Mouse (Mus musculus): ENCODE data around the gene Dkkl1.

DNA sequence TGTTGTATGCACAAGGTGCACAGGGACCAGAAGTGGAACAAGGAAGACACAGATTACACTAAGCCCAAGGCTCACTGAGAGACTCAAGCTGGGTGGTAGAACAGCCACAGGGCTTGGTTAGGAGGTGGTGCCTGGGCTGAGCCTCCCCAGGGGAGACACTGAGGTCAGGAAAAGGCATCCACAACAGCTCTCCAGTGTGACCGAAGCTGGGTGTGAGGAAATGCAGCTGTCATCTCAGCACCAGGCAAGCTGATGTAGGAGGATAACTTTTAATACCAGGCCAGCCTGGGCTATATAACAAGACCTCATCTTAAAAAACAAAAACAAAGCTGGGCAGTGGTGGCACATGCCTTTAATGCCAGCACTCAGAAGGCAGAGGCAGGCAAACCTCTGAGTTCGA, 20.8 kb downstream of the Dkkl1 start:
- TF ChIP-seq CTCF (conservative IDR thresholded peaks at IDR 0.05; ENCODE audit: low read length) (no peak), POU5F1 (IDR thresholded peaks at IDR 0.05; ENCODE audit: borderline replicate concordance, low read length) (no peak)
